ENCODE assay signal across 20 mouse cellular contexts in genomic region chrX:163117681-163118393, GRCm38 (mm10).
A peak's percentile ranks its signal among the peaks of the same experiment; 100 is the strongest.
DNase-seq lines count a peak whose midpoint lies in the region; ATAC-seq and TF ChIP-seq lines count a peak whose summit lies in the region.
"Had no signal": no experiment of that assay in that cellular context is flagged by ENCODE, and none has a peak within 500 bp of the region (broad histone marks: within the 10 kb centered on the region; RNA-seq: fewer than 3 reads in every experiment).

No protein-coding gene starts in this region.

- 55% methylated on average over 5 of the region's 5 CpGs for WGBS in forebrain, embryonic 10.5 days
- 58% methylated on average over 5 of the region's 5 CpGs for WGBS in forebrain, postnatal 0 days
- WGBS in olfactory bulb, adult 2 months = 40% methylated on average over 5 of the region's 5 CpGs
- WGBS in heart, embryonic 10.5 days = 76% methylated on average over 5 of the region's 5 CpGs
- 81% methylated on average over 5 of the region's 5 CpGs for WGBS in intestine, embryonic 15.5 days

- no peak overlapping the region for H3K9ac ChIP-seq in forebrain, postnatal 0 days
- no peak overlapping the region for H3K9ac ChIP-seq in intestine, embryonic 15.5 days
- H3K9ac ChIP-seq: liver, embryonic 14.5 days; lung, embryonic 15.5 days had no signal

- no peak for TF ChIP-seq POLR2A in olfactory bulb, adult 2 months (IDR thresholded peaks at IDR 0.05; ENCODE audit: insufficient read depth, low read depth, low read length)

- ATAC-seq in forebrain, postnatal 0 days = peak; percentile 91
- ATAC-seq in intestine, embryonic 15.5 days = no peak

- peak overlapping the region; percentile 35; the same call in 1 of the 2 replicates for H3K27ac ChIP-seq in forebrain, embryonic 10.5 days
- H3K27ac ChIP-seq in forebrain, postnatal 0 days (ENCODE audit: low read depth, low read length) = no peak overlapping the region
- 0 out of 2 replicates have a peak overlapping the region, but pooled peaks have one; percentile 57 for H3K27ac ChIP-seq in olfactory bulb, adult 2 months (ENCODE audit: insufficient read depth, low read depth, low read length)
- H3K27ac ChIP-seq in heart, embryonic 10.5 days = no peak overlapping the region
- H3K27ac ChIP-seq in intestine, embryonic 15.5 days = no peak overlapping the region
- H3K27ac ChIP-seq: liver, embryonic 14.5 days; lung, embryonic 15.5 days had no signal

- DNase-seq in embryo, embryonic 10.5 days (ENCODE audit: low spot score) = peak; percentile 0
- no peak for DNase-seq in embryo, embryonic 11 days
- no peak for DNase-seq in forebrain, embryonic 10.5 days (ENCODE audit: extremely low spot score, low spot score)
- DNase-seq in forebrain, postnatal 0 days = peak; percentile 2
- DNase-seq in left cerebral cortex, postnatal 10 days (ENCODE audit: extremely low spot score in 1 of 2, low spot score in 2 of 2) = no peak
- DNase-seq in heart, embryonic 10.5 days (ENCODE audit: low spot score) = no peak
- DNase-seq: adrenal gland, adult 8-10 months; cerebellum, adult 11-12 months; cerebellum, postnatal 25 days; gastrocnemius, postnatal 10 days; heart, adult 11 months; heart, postnatal 36 days; kidney, postnatal 4 days; lung, postnatal 4 days; thymus, postnatal 25 days had no signal

- no peak overlapping the region for H3K4me3 ChIP-seq in forebrain, embryonic 10.5 days
- no peak overlapping the region for H3K4me3 ChIP-seq in forebrain, postnatal 0 days (ENCODE audit: low read depth, low read length)
- no peak overlapping the region for H3K4me3 ChIP-seq in olfactory bulb, adult 2 months (ENCODE audit: insufficient read depth, low read depth, low read length)
- no peak overlapping the region for H3K4me3 ChIP-seq in heart, embryonic 10.5 days
- no peak overlapping the region for H3K4me3 ChIP-seq in intestine, embryonic 15.5 days (replicated peaks)
- H3K4me3 ChIP-seq: erythroblast, embryonic 14.5 days; lung, embryonic 15.5 days had no signal

- peaks cover 87% of the 10 kb centered on the region for H3K27me3 ChIP-seq in forebrain, embryonic 10.5 days (ENCODE audit: poor library complexity, severe bottlenecking)
- H3K27me3 ChIP-seq in forebrain, postnatal 0 days (ENCODE audit: insufficient read depth, low read length) = no peaks in the 10 kb centered on the region
- no peaks in the 10 kb centered on the region for H3K27me3 ChIP-seq in heart, embryonic 10.5 days (ENCODE audit: insufficient read depth, poor library complexity, severe bottlenecking)
- H3K27me3 ChIP-seq in intestine, embryonic 15.5 days (replicated peaks) = no peaks in the 10 kb centered on the region
- H3K27me3 ChIP-seq: lung, embryonic 15.5 days had no signal

- H3K4me1 ChIP-seq in forebrain, embryonic 10.5 days = peaks cover 13% of the 10 kb centered on the region
- H3K4me1 ChIP-seq in forebrain, postnatal 0 days (ENCODE audit: insufficient read depth) = no peaks in the 10 kb centered on the region
- no peaks in the 10 kb centered on the region; the same call in 1 of the 2 replicates for H3K4me1 ChIP-seq in olfactory bulb, adult 2 months (ENCODE audit: control insufficient read depth, insufficient read depth, low read length)
- no peaks in the 10 kb centered on the region for H3K4me1 ChIP-seq in heart, embryonic 10.5 days
- no peaks in the 10 kb centered on the region for H3K4me1 ChIP-seq in intestine, embryonic 15.5 days (replicated peaks)
- H3K4me1 ChIP-seq: lung, embryonic 15.5 days had no signal

- intact Hi-C loops in left cerebral cortex, postnatal 10 days (cut with DNase I) = no loop called here

- H3K36me3 ChIP-seq in forebrain, embryonic 10.5 days (replicated peaks) = no peaks in the 10 kb centered on the region
- H3K36me3 ChIP-seq in forebrain, postnatal 0 days (ENCODE audit: insufficient read depth) = no peaks in the 10 kb centered on the region
- no peaks in the 10 kb centered on the region for H3K36me3 ChIP-seq in heart, embryonic 10.5 days
- no peaks in the 10 kb centered on the region for H3K36me3 ChIP-seq in intestine, embryonic 15.5 days
- H3K36me3 ChIP-seq: lung, embryonic 15.5 days had no signal

- H3K4me2 ChIP-seq in forebrain, postnatal 0 days (ENCODE audit: low read depth) = no peak overlapping the region
- no peak overlapping the region for H3K4me2 ChIP-seq in intestine, embryonic 15.5 days (replicated peaks)
- H3K4me2 ChIP-seq: lung, embryonic 15.5 days had no signal

- no peaks in the 10 kb centered on the region for H3K9me3 ChIP-seq in forebrain, embryonic 10.5 days
- no peaks in the 10 kb centered on the region for H3K9me3 ChIP-seq in forebrain, postnatal 0 days (ENCODE audit: low read length)
- no peaks in the 10 kb centered on the region for H3K9me3 ChIP-seq in heart, embryonic 10.5 days
- H3K9me3 ChIP-seq in intestine, embryonic 15.5 days = no peaks in the 10 kb centered on the region
- H3K9me3 ChIP-seq: lung, embryonic 15.5 days had no signal

- TF ChIP-seq CTCF in forebrain, postnatal 0 days (IDR thresholded peaks at IDR 0.05; ENCODE audit: low read depth) = no peak
- no peak for TF ChIP-seq CTCF in olfactory bulb, adult 2 months (IDR thresholded peaks at IDR 0.05; ENCODE audit: insufficient read depth, low read depth, low read length)

Comparison
In these comparisons a context has a peak if more than half of its experiments do, and no peak if none do; other contexts are left out.
1. DNase-seq: peak in embryo, embryonic 10.5 days (single experiment) and forebrain, postnatal 0 days (single experiment); none in embryo, embryonic 11 days (single experiment), forebrain, embryonic 10.5 days (single experiment), left cerebral cortex, postnatal 10 days (0 of 2) and heart, embryonic 10.5 days (single experiment).
2. H3K27ac ChIP-seq: peak in forebrain, embryonic 10.5 days (single experiment) and olfactory bulb, adult 2 months (single experiment); none in forebrain, postnatal 0 days (single experiment), heart, embryonic 10.5 days (single experiment) and intestine, embryonic 15.5 days (single experiment).